Mouse (Mus musculus): ENCODE measurements around the gene Ell3. TPM values are rescaled to one million over a fixed set of nuclear protein-coding genes. Genes with fewer than 3 reads are reported as not detected.

Gene Ell3
- total RNA-seq, 1 experiment from 2014 or later: 0.49 TPM

Small RNA genes within 50 kb of the gene (microRNA-seq; reads per million reads assigned to microRNA genes)
- gene Gm22953: 0 reads per million in 2 experiments

Other genes with a start within 250 kb of the Ell3 start
- 82.8 and 89.4 TPM in 2 replicates for gene Trp53bp1, start 172.9 kb downstream of the Ell3 start, total RNA-seq (2021)
- gene Map1a, start 154.7 kb downstream of the Ell3 start, total RNA-seq (2021): 4.9 and 6.2 TPM in 2 replicates
- 51.9 and 56.6 TPM in 2 replicates for gene Ppip5k1, start 88.9 kb downstream of the Ell3 start, total RNA-seq (2021)
- gene Ckmt1, start 86.6 kb downstream of the Ell3 start, total RNA-seq (2021): 6.3 and 8.9 TPM in 2 replicates
- not detected in 2 replicates for gene Strc, start 57.1 kb downstream of the Ell3 start, total RNA-seq (2021)
- gene Pdia3, start 30.5 kb downstream of the Ell3 start, total RNA-seq (2021): 377 and 379 TPM in 2 replicates
- 2.3 and 4.0 TPM in 2 replicates for gene Catsper2, start 30.5 kb downstream of the Ell3 start, total RNA-seq (2021)
- 351 and 386 TPM in 2 replicates for gene Serf2, start 4.9 kb upstream of the Ell3 start, total RNA-seq (2021)
- 42.9 and 106 TPM in 2 replicates for gene Hypk, start 9.0 kb upstream of the Ell3 start, total RNA-seq (2021)
- gene Serinc4, start 12.5 kb upstream of the Ell3 start, total RNA-seq (2021): 0.30 TPM in 1 of 2 replicates, not detected in the other
- gene Mfap1b, start 29.8 kb upstream of the Ell3 start, total RNA-seq (2021): 34.5 and 40.5 TPM in 2 replicates
- gene Mfap1a, start 62.4 kb upstream of the Ell3 start, total RNA-seq (2021): 34.5 and 37.6 TPM in 2 replicates
- 6.7 and 7.2 TPM in 2 replicates for gene Wdr76, start 62.4 kb upstream of the Ell3 start, total RNA-seq (2021)

Data from adrenal gland, postnatal 25 days (tissue).